Mouse (Mus musculus) embryonic facial prominence, embryonic 12.5 days (tissue): ENCODE measurements around the gene Gm10226. TPM values are rescaled to one million over a fixed set of nuclear protein-coding genes. Genes with fewer than 3 reads are reported as not detected.
"Not testable (repeated sequence)": the region's sequence is repeated elsewhere in the genome, so short reads cannot be mapped to it uniquely, and the experiment has no call there.

ENCODE experiments used
- ATAC-seq: fragments of 200-750 bp; cut with Nextera tagmentation; 2 replicates; pipeline ENCODE4 v1.8.0; 2017; ENCODE audit not compliant: insufficient number of reproducible peaks, insufficient read depth, low FRiP score, low TSS enrichment
- H3K27ac ChIP-seq: fragments of 300-500 bp; sonication (generic); 2 replicates; pipeline ENCODE4 v1.5.1; 2016; ENCODE audit warnings: mild to moderate bottlenecking
- H3K27me3 ChIP-seq: fragments of 300-500 bp; sonication (generic); 2 replicates; pipeline ENCODE4 v1.6.1; 2016; ENCODE audit warnings: mild to moderate bottlenecking, moderate library complexity
- H3K36me3 ChIP-seq: fragments of 300-500 bp; sonication (generic); 2 replicates; pipeline ENCODE4 v1.6.1; 2016; ENCODE audit warnings: mild to moderate bottlenecking
- H3K4me1 ChIP-seq: fragments of 300-500 bp; sonication (generic); 2 replicates; pipeline ENCODE4 v1.6.1; 2016
- H3K4me2 ChIP-seq: fragments of 300-500 bp; sonication (generic); replicated peaks from 2 replicates; pipeline ENCODE4 v1.6.1; 2016; ENCODE audit warnings: mild to moderate bottlenecking, moderate library complexity
- H3K4me3 ChIP-seq: fragments of 300-500 bp; sonication (generic); 2 replicates; pipeline ENCODE4 v1.5.1; 2016; ENCODE audit warnings: mild to moderate bottlenecking
- H3K9ac ChIP-seq: fragments of 300-500 bp; sonication (generic); 2 replicates; pipeline ENCODE4 v1.6.1; 2016; ENCODE audit warnings: mild to moderate bottlenecking, moderate library complexity
- H3K9me3 ChIP-seq: fragments of 300-500 bp; sonication (generic); 2 replicates; pipeline ENCODE4 v1.6.1; 2016; ENCODE audit warnings: mild to moderate bottlenecking, moderate library complexity
- WGBS: fragments of 180-500 bp; shearing (Covaris S2); methylation state at CpG from one replicate; pipeline ENCODE4 v1.1.7; 2016; 5-methylcytosine and 5-hydroxymethylcytosine counted together
- polyA plus RNA-seq: library from polyadenylated mRNA; unstranded; fragments of >200 nt; fragmentation: Nextera tagmentation; extraction: Ambion mirVana; gene quantifications from 2 replicates; pipeline ENCODE4 v1.2.1, GENCODE M21; 2016

Gene Gm10226
- polyA plus RNA-seq, 1 experiment from 2014 or later, result 8.3 TPM

DNA sequence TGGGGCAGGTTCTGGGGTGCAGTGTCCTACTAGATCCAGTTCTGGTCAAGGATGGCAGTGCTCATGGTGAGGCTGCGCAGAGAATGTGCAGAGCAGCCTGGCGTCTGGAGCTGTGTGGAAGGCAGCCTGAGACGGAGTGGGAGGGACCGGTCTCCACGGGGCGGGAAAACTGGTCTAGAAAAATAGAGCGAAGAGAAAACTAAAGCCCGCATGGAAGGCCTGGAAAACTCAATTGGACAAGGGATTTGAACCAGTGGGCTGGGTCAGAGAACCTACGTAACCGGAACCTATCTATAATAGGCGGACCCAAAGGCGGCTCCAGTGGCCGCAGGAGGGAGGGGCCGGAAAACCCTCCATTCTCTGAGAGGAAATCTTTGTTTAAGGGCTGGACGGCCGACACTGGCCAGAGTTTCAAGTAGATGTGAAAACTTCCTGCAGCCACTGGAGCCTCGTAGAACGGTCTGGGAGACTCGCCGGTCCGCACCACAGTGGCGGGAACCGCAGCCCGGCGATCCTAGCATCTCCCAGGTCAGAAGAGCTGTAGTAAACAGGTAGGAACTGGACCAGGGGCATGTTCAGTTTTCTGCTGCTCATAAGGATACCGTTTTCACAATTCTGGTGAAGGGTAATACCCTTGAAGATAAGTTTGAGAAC, 15.8 kb downstream of the Gm10226 start, which contains the start of gene Zfp760:
Gene Zfp760, plus strand, starts transcription at position 399 of the 654 bp plus-strand sequence.
- H3K36me3 ChIP-seq, result peaks cover 8% of the 10 kb centered on the region; the same call in 1 of the 2 replicates
- 7% methylated on average over 26 of the region's 26 CpGs for WGBS
- peak within 1 kb of the TSS; percentile 73 for H3K4me3 ChIP-seq
- peak within 1 kb of the TSS; percentile 95 for H3K27ac ChIP-seq
- peaks cover 4% of the 10 kb centered on the region; the same call in 1 of the 2 replicates for H3K4me1 ChIP-seq
- no peaks in the 10 kb centered on the region for H3K9me3 ChIP-seq
- peak; percentile 98 for ATAC-seq
- H3K27me3 ChIP-seq, result no peaks in the 10 kb centered on the region
- H3K4me2 ChIP-seq, result peak within 1 kb of the TSS; percentile 57
- H3K9ac ChIP-seq, result peak within 1 kb of the TSS; percentile 70

GRCm38 (mm10) chr17:21708401-21708800, 16.7 kb downstream of the Gm10226 start:
- peaks cover 4% of the 10 kb centered on the region; the same call in 1 of the 2 replicates for H3K4me1 ChIP-seq
- no peak for ATAC-seq
- 0 out of 2 replicates have a peak overlapping the region, but pooled peaks have one; percentile 9 for H3K27ac ChIP-seq
- 33% methylated on average over 2 of the region's 2 CpGs for WGBS
- peak overlapping the region; percentile 57 for H3K4me2 ChIP-seq
- H3K36me3 ChIP-seq, result peaks cover 12% of the 10 kb centered on the region
- H3K9ac ChIP-seq, result peak overlapping the region; percentile 45; the same call in 1 of the 2 replicates
- H3K27me3 ChIP-seq, result no peaks in the 10 kb centered on the region
- no peaks in the 10 kb centered on the region for H3K9me3 ChIP-seq
- H3K4me3 ChIP-seq, result peak overlapping the region; percentile 73

DNA sequence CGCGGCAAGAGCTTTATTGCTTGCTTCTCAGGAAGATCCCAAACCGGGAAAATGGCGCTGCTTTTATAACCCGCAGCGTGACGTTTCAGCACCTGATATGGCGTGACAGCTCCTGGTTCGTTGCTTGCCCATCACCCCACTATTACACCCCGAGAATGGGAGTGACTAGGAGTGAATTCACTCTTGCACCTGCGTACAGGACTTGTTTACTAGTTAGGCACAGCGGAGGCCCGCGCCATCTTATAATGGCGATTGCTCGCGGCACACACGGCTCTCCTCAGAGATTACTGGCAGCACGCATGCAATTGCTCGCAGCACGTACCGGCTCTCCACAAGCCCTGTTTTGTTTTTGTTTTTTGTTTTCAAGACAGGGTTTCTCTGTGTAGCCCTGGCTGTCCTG, 38.8 kb downstream of the Gm10226 start, which contains the start of gene Zfp229:
Gene Zfp229, plus strand, starts transcription at position 301 of the 400 bp plus-strand sequence.
- not testable (repeated sequence) for H3K4me2 ChIP-seq, H3K9ac ChIP-seq, H3K36me3 ChIP-seq, H3K27ac ChIP-seq, H3K4me1 ChIP-seq, ATAC-seq, H3K9me3 ChIP-seq, H3K27me3 ChIP-seq, H3K4me3 ChIP-seq
- 90% methylated on average over 12 of the region's 22 CpGs for WGBS

DNA sequence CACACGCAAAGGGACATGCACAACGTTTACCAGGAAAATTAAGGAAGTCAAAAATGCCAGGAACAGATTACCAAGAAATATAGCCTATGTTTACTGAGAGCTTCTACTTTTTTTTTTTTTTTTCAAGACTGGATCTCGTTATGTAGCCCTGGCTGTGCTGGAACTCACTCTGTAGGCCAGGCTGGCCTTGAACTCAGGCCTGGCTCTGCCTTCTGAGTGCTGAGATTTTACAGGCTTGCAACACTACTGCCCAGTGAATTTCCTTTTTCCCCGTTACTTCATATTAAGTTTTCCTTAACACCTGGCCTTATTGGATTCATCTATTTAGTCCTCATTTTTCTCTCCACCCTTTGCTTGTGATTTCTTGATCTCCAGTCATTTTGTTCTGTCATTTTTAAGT, 41.4 kb downstream of the Gm10226 start:
- Histone ChIP-seq H3K4me1 (peaks cover 7% of the 10 kb centered on the region; the same call in 1 of the 2 replicates), H3K36me3 (peaks cover 5% of the 10 kb centered on the region; the same call in 1 of the 2 replicates), H3K9ac (peak overlapping the region; percentile 58; the same call in 1 of the 2 replicates), H3K27me3 (no peaks in the 10 kb centered on the region), H3K4me3 (peak overlapping the region; percentile 56), H3K27ac (peak overlapping the region; percentile 51; the same call in 1 of the 2 replicates), H3K9me3 (no peaks in the 10 kb centered on the region), H3K4me2 (peak overlapping the region; percentile 49)
- ATAC-seq, result no peak
- WGBS, result 84% methylated on average over 4 of the region's 4 CpGs

DNA sequence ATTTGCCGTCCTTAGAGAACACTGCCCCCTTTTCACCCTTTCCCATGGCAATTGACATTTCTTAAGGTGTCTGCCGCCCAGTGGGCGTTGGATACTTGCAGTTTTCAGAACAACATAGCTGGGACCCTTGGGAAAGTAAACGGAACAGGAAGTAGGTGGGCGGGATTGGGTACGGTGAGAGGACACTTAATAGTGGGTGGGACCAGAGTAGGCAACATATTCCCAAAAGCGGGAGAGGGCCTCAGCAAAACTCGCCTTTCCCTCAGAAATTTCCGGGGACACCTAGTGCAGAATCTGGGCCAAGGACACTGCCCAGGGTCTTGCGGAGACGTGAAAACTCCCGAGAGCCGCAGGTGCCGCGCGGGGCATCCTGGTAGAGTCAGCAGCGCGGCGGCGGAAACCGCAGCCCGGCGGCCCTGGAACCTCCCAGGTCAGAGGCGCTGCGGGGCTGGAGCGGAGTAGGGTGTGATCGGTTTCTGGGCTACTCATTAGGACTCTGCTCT, 41.9 kb downstream of the Gm10226 start:
- Histone ChIP-seq H3K36me3 (peaks cover 6% of the 10 kb centered on the region; the same call in 1 of the 2 replicates), H3K27ac (peak overlapping the region; percentile 51), H3K9me3 (no peaks in the 10 kb centered on the region), H3K4me2 (peak overlapping the region; percentile 49), H3K9ac (peak overlapping the region; percentile 58), H3K4me3 (peak overlapping the region; percentile 56), H3K4me1 (peaks cover 7% of the 10 kb centered on the region; the same call in 1 of the 2 replicates), H3K27me3 (no peaks in the 10 kb centered on the region)
- peak; percentile 97 for ATAC-seq
- WGBS, result under 1% methylated on average over 27 of the region's 27 CpGs

Other genes starting within 250 kb of the Gm10226 start
- gene Zfp51, start 241.5 kb upstream of the Gm10226 start, polyA plus RNA-seq, result 15.3 and 16.0 TPM in 2 replicates
- gene Zfp53, start 202.9 kb upstream of the Gm10226 start, polyA plus RNA-seq, result 10.0 and 11.5 TPM in 2 replicates
- gene Zfp52, start 156.3 kb upstream of the Gm10226 start, polyA plus RNA-seq, result 4.8 and 4.9 TPM in 2 replicates
- 13.8 and 14.7 TPM in 2 replicates for gene Zfp948, start 124.9 kb upstream of the Gm10226 start, polyA plus RNA-seq
- 5.5 and 6.7 TPM in 2 replicates for gene Zfp983, start 41.2 kb upstream of the Gm10226 start, polyA plus RNA-seq
- gene Zfp760, start 15.9 kb downstream of the Gm10226 start, polyA plus RNA-seq, result 17.7 and 20.6 TPM in 2 replicates
- gene Zfp229, start 38.9 kb downstream of the Gm10226 start, polyA plus RNA-seq, result 8.2 and 8.8 TPM in 2 replicates
- gene Zfp820, start 153.9 kb downstream of the Gm10226 start, polyA plus RNA-seq, result 6.9 and 7.7 TPM in 2 replicates
- 7.2 and 8.6 TPM in 2 replicates for gene Zfp995, start 218.1 kb downstream of the Gm10226 start, polyA plus RNA-seq